Mouse (Mus musculus): ENCODE results near the gene Hmgb1.

DNA sequence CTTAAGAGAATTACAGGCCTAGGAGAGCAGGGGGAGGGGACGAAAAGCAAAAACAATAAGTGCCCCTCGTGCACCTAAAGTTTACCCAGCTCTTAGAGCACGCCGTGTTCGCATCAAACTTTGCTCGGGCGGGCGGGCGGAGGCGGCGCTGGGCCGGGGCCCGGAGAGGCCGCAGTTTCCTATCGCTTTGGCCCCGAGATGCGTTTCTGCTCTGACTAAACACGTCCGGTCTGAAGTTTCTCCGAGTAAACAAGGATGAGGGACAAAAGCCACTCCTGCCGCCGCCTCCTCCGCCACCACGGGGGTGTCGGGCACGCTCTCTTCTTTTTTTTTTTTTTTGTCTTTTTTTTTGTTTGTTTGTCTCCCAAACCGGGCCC, 133.1 kb downstream of the Hmgb1 start:
- TF ChIP-seq EP300 (IDR thresholded peaks at IDR 0.05; ENCODE audit: insufficient read depth, low read depth, low read length) (no peak), CTCF (IDR thresholded peaks at IDR 0.05; ENCODE audit: low read depth, low read length) (no peak), POLR2A (IDR thresholded peaks at IDR 0.05; ENCODE audit: insufficient read depth, low read length) (no peak)
